Mouse (Mus musculus) midbrain, postnatal 0 days (tissue): ENCODE measurements around the gene Pcnx2. TPM values are rescaled to one million over a fixed set of nuclear protein-coding genes. Genes with fewer than 3 reads are reported as not detected.

ENCODE experiments used
- ATAC-seq: fragments of 200-750 bp; cut with Nextera tagmentation; 2 replicates; pipeline ENCODE4 v1.8.0; 2017; ENCODE audit warnings: moderate number of reproducible peaks, mild to moderate bottlenecking, moderate TSS enrichment, moderate library complexity; ENCODE audit not compliant: low FRiP score
- DNase-seq: peaks from one replicate; pipeline ENCODE4 v3.0.0-alpha.2; 2015; ENCODE audit warnings: low spot score
- H3K27ac ChIP-seq: fragments of 300-500 bp; sonication (generic); 2 replicates; pipeline ENCODE4 v1.5.1; 2014; ENCODE audit warnings: low read depth, mild to moderate bottlenecking, low read length, mixed read lengths
- H3K27me3 ChIP-seq: fragments of 300-500 bp; sonication (generic); 2 replicates; pipeline ENCODE4 v1.6.1; 2014; ENCODE audit warnings: low read length, control low read depth, mixed read lengths; ENCODE audit not compliant: insufficient read depth
- H3K36me3 ChIP-seq: fragments of 300-500 bp; sonication (generic); 2 replicates; pipeline ENCODE4 v1.6.1; 2014; ENCODE audit warnings: low read length, control low read depth, mixed read lengths; ENCODE audit not compliant: insufficient read depth
- H3K4me1 ChIP-seq: fragments of 300-500 bp; sonication (generic); 2 replicates; pipeline ENCODE4 v1.6.1; 2014; ENCODE audit warnings: mild to moderate bottlenecking, control low read depth, antibody characterized with exemption, low read length, mixed read lengths; ENCODE audit not compliant: insufficient read depth
- H3K4me2 ChIP-seq: fragments of 300-500 bp; sonication (generic); 2 replicates; pipeline ENCODE4 v1.6.1; 2014; ENCODE audit warnings: low read depth, mild to moderate bottlenecking, low read length, mixed read lengths; ENCODE audit not compliant: poor library complexity, severe bottlenecking
- H3K4me3 ChIP-seq: fragments of 300-500 bp; sonication (generic); 2 replicates; pipeline ENCODE4 v1.5.1; 2014; ENCODE audit warnings: low read depth, mild to moderate bottlenecking, low read length, moderate library complexity
- H3K9ac ChIP-seq: fragments of 300-500 bp; sonication (generic); replicated peaks from 2 replicates; pipeline ENCODE4 v1.6.1; 2014; ENCODE audit warnings: mild to moderate bottlenecking, low read length, moderate library complexity, mixed read lengths; ENCODE audit not compliant: poor library complexity, severe bottlenecking
- H3K9me3 ChIP-seq: fragments of 300-500 bp; sonication (generic); 2 replicates; pipeline ENCODE4 v1.6.1; 2016; ENCODE audit warnings: low read length, control low read depth
- CTCF ChIP-seq: IDR thresholded peaks from 2 replicates; pipeline ENCODE4 v1.5.1; 2016; ENCODE audit warnings: antibody characterized with exemption, mild to moderate bottlenecking
- WGBS: fragments of 180-500 bp; shearing (Covaris S2); extraction: QIAGEN DNeasy Blood & Tissue Kit; methylation state at CpG from one replicate; pipeline ENCODE4 v1.1.7; 2014; 5-methylcytosine and 5-hydroxymethylcytosine counted together
- polyA plus RNA-seq: library from polyadenylated mRNA; unstranded; fragments of >200 nt; fragmentation: Nextera tagmentation; extraction: Ambion mirVana; gene quantifications from 2 replicates; pipeline ENCODE4 v1.2.1, GENCODE M21; 2015
- total RNA-seq: library from RNA; depleted of rRNA; stranded (reverse); fragments of >200 nt; gene quantifications from 2 replicates; pipeline ENCODE4 v1.2.3, GENCODE M21; 2014

Pcnx2 gene
- total and polyA plus RNA-seq, 2 experiments from 2014 or later, result 3.2 to 16.4 TPM

DNA sequence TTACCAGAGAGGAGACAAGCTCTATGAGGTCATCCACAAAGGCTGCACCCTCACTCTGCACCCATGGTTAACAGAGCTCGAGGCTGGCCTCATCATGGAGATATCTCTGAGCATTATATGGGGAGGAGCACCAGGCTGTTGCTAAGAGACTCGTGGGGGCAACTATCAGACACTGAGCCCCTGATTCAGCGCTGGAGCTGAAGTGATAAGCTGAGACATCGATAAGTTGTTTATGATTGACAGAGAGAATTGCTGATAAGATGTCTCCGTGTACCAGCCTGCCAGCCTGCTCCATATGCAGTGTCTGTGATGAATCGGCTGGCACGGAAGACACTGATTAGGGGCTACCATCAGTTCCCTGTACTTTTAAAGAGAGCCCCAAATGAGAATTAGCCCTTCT, 111.2 kb downstream of the Pcnx2 start:
- Histone ChIP-seq H3K27ac (no peak overlapping the region), H3K4me3 (no peak overlapping the region), H3K36me3 (no peaks in the 10 kb centered on the region), H3K9me3 (no peaks in the 10 kb centered on the region), H3K4me2 (no peak overlapping the region), H3K4me1 (no peaks in the 10 kb centered on the region), H3K27me3 (no peaks in the 10 kb centered on the region), H3K9ac (no peak overlapping the region)
- no peak for TF ChIP-seq CTCF
- DNase-seq (no peak), ATAC-seq (no peak)
- 60% methylated on average over 7 of the region's 7 CpGs for WGBS

GRCm38 (mm10) chr8:125782161-125782560, 116.0 kb downstream of the Pcnx2 start:
- no peak for TF ChIP-seq CTCF
- Histone ChIP-seq H3K4me2 (no peak overlapping the region), H3K27ac (no peak overlapping the region), H3K27me3 (no peaks in the 10 kb centered on the region), H3K9me3 (no peaks in the 10 kb centered on the region), H3K4me3 (no peak overlapping the region), H3K36me3 (no peaks in the 10 kb centered on the region), H3K4me1 (no peaks in the 10 kb centered on the region), H3K9ac (no peak overlapping the region)
- DNase-seq (no peak), ATAC-seq (no peak)
- 69% methylated on average over 3 of the region's 3 CpGs for WGBS

DNA sequence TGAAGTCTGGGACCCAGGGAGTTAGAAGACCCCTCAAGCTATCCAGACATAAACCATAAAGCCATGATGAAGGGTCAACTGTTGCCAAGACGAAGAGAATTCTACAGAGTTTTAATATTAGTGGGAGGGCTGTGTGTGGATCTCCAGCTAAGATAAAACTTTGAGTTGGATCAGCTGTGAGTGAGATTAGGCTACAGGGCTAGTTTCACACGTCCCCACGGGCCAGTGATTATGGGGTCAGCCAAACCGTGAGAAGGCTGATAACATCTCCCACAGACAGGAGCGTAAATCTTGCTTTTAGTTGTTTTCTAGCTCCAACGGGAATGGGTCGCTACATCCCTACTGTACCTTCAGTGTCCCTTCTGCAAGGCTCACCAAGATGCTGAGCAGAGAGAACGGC, 118.5 kb downstream of the Pcnx2 start:
- DNase-seq (no peak), ATAC-seq (no peak)
- H3K36me3 ChIP-seq, result no peaks in the 10 kb centered on the region
- H3K27ac ChIP-seq, result no peak overlapping the region
- H3K4me3 ChIP-seq, result no peak overlapping the region
- no peak overlapping the region for H3K4me2 ChIP-seq
- no peak overlapping the region for H3K9ac ChIP-seq
- no peak for TF ChIP-seq CTCF
- 74% methylated on average over 8 of the region's 8 CpGs for WGBS
- H3K27me3 ChIP-seq, result no peaks in the 10 kb centered on the region
- H3K9me3 ChIP-seq, result no peaks in the 10 kb centered on the region
- H3K4me1 ChIP-seq, result no peaks in the 10 kb centered on the region

- no peak for TF ChIP-seq CTCF
Observed at GRCm38 (mm10) chr8:125778919-125779318, 119.2 kb downstream of the Pcnx2 start.

DNA sequence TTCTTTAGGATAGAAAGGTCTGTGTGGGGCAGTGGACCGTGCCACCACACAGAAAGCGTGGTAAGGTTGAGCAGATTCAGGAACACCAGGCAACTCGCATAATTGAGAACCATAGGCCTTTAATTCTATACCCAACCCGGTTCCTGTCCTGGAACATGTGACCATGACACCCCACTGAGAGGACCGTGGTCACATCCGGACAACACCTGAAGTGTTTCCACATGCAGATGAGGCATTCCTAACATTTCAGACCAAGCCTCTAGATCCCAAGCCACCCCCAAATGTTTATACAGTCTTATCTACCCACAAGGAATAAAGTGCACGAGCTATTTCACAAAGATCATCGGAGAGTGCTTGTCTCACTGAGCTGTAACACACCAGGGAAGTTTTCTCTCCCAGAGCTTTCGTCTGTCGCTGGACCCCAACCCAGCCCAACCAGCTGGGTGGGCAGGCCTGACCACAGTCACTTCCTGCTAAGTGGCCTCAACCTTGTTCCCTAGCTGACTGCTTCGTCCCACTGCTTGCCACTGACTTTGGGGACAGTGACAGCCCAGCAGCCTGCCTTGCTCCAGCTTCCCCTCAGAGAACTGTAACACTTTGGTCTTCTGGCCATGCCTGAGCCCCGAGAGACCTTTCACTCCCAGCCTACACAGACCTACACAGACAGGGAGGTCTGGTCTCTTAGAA, 120.5 kb downstream of the Pcnx2 start:
- H3K4me1 ChIP-seq, result no peaks in the 10 kb centered on the region
- no peak for TF ChIP-seq CTCF
- H3K4me2 ChIP-seq, result no peak overlapping the region
- H3K9ac ChIP-seq, result no peak overlapping the region
- no peak overlapping the region for H3K27ac ChIP-seq
- no peak for DNase-seq
- ATAC-seq, result no peak
- H3K4me3 ChIP-seq, result no peak overlapping the region
- no peaks in the 10 kb centered on the region for H3K9me3 ChIP-seq
- H3K27me3 ChIP-seq, result no peaks in the 10 kb centered on the region
- 77% methylated on average over 12 of the region's 12 CpGs for WGBS
- H3K36me3 ChIP-seq, result 0 out of 2 replicates have a peak, but pooled peaks cover 3% of the 10 kb centered on the region

More at GRCm38 (mm10) chr8:125778919-125779318, 119.2 kb downstream of the Pcnx2 start:
- Histone ChIP-seq H3K27me3 (no peaks in the 10 kb centered on the region), H3K4me1 (no peaks in the 10 kb centered on the region), H3K9me3 (no peaks in the 10 kb centered on the region), H3K36me3 (0 out of 2 replicates have a peak, but pooled peaks cover under 1% of the 10 kb centered on the region), H3K9ac (no peak overlapping the region), H3K4me2 (no peak overlapping the region), H3K4me3 (no peak overlapping the region), H3K27ac (no peak overlapping the region)
- ATAC-seq, result no peak
- WGBS, result 93% methylated on average over 5 of the region's 5 CpGs
- DNase-seq, result no peak

- no peak for TF ChIP-seq CTCF
- Histone ChIP-seq H3K9me3 (no peaks in the 10 kb centered on the region), H3K36me3 (peaks cover 5% of the 10 kb centered on the region; the same call in 1 of the 2 replicates), H3K9ac (no peak overlapping the region), H3K4me3 (no peak overlapping the region), H3K27me3 (no peaks in the 10 kb centered on the region), H3K4me1 (no peaks in the 10 kb centered on the region), H3K27ac (no peak overlapping the region), H3K4me2 (no peak overlapping the region)
- DNase-seq (no peak), ATAC-seq (no peak)
- WGBS, result 82% methylated on average over 6 of the region's 6 CpGs
Observed at GRCm38 (mm10) chr8:125776800-125777199, 121.3 kb downstream of the Pcnx2 start.
